Mouse (Mus musculus) G1E (cell line): ENCODE results near the gene Retreg1.

Source experiments
- CTCF ChIP-seq: IDR thresholded peaks from 2 replicates; pipeline ENCODE4 v1.5.1; 2012; ENCODE audit warnings: low read depth, low read length, inconsistent platforms, mixed read lengths
- GATA1 ChIP-seq: IDR thresholded peaks from 2 replicates; pipeline ENCODE4 v1.6.1; 2012; ENCODE audit warnings: borderline replicate concordance, low read length, inconsistent platforms, mixed read lengths
- TAL1 ChIP-seq: conservative IDR thresholded peaks from 2 replicates; pipeline ENCODE4 v1.6.1; 2012; ENCODE audit warnings: low read depth, low read length, inconsistent platforms, mixed read lengths

DNA sequence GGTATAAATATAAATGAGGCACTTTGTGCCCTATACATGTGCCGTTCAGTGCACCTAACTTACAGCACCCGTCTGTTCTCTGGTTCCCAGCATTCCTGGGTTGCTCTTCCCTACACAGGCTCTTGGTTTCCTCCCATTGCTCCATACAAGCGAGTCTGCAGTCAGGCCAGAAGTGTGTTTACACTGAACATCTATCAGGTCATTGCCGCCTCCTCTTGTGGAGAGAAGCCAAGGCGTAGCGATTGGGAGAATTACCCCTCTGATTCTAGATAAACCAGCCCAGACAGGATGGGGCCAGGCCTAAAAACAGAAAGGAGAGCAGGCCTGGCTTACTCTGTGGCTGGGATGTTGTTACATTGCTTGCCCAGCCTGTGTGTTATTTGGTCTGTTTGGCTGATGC, 33.3 kb upstream of the Retreg1 start:
- TF ChIP-seq GATA1 (no peak), CTCF (no peak), TAL1 (no peak)
